Mouse (Mus musculus): ENCODE measurements around the gene Cyp4f39. TPM values are rescaled to one million over a fixed set of nuclear protein-coding genes. Genes with fewer than 3 reads are reported as not detected.

Gene Cyp4f39
- total and polyA plus RNA-seq, 2 experiments from 2014 or later = 0.16 to 4.0 TPM

DNA sequence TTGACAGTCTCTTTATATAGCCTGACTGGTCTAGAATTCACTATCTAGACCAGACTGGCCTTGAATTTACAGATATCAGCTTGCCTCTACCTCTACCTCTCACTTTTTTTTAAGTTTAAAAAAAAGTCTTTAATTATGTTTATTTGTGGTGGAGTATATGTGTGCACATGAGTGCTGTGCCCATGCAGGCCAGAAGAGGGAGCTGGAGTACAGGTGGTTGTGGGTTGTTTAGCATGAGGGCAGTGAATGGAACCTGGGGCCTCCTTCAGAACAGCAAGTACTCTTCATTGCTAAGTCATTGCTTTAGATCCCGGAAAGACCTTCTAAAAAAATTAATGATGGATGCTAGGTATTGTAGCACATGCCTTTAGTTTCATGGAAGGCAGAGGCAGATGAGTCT lies 3.5 kb upstream of the Cyp4f39 start:
- Histone ChIP-seq H3K9ac (replicated peaks; ENCODE audit: low read depth, low read length) (no peak overlapping the region), H3K27ac (ENCODE audit: low read depth) (no peak overlapping the region), H3K36me3 (replicated peaks; ENCODE audit: control insufficient read depth, insufficient read depth, low read length) (no peaks in the 10 kb centered on the region), H3K4me1 (ENCODE audit: control insufficient read depth, insufficient read depth) (peaks cover 2% of the 10 kb centered on the region; the same call in 1 of the 2 replicates), H3K9me3 (replicated peaks; ENCODE audit: control insufficient read depth, low read length) (no peaks in the 10 kb centered on the region), H3K4me3 (ENCODE audit: low read depth, low read length) (no peak overlapping the region), H3K4me2 (ENCODE audit: low read depth, low read length) (no peak overlapping the region), H3K27me3 (ENCODE audit: control insufficient read depth, insufficient read depth, low read length) (peaks cover 7% of the 10 kb centered on the region; the same call in 1 of the 2 replicates)
- 100% methylated on average over 1 of the region's 1 CpGs for WGBS
- ATAC-seq (ENCODE audit: insufficient read depth, low read depth) = no peak
- TF ChIP-seq CTCF (IDR thresholded peaks at IDR 0.05; ENCODE audit: low read depth) = no peak
- no peak for TF ChIP-seq EP300 (IDR thresholded peaks at IDR 0.05; ENCODE audit: low read depth)
- DNase-seq (ENCODE audit: low spot score) = no peak

DNA sequence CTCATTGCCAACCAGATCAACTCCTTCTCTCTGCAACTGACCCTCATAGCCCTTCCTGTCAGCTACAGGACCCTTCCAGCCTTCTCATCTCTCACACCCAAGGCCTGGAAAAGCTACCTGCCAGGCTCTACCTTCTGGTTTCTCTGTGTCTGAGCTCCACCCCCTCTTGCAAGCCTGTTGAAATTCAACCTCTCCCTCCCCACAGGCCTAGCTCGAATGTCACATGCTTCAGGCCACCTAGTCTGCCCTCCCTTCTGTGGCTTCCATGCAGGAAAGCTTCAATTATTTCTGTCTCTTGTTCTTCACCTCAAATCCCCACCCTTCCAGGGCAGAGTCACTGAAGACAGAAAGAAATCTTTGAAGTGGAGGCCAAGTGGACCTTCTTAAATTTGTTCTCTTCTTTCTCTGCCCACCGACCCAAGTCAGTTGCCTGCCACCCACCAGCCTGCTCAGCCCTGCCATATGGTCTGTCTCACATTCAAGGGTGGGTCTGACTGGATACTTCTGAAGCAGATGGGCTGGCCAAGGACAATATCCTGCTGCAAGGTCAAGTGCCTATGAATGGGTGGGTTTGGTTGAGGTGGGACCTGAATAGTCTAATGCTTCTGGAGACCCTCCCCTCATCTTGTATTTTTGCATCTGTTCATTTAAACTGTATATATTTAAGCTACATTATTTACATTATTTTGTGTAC lies 1.5 kb upstream of the Cyp4f39 start:
- no peaks in the 10 kb centered on the region for H3K9me3 ChIP-seq (replicated peaks; ENCODE audit: control insufficient read depth, low read length)
- TF ChIP-seq CTCF (IDR thresholded peaks at IDR 0.05; ENCODE audit: low read depth) = no peak
- TF ChIP-seq EP300 (IDR thresholded peaks at IDR 0.05; ENCODE audit: low read depth) = no peak
- 47% methylated on average over 2 of the region's 2 CpGs for WGBS
- 0 out of 2 replicates have a peak, but pooled peaks cover 7% of the 10 kb centered on the region for H3K27me3 ChIP-seq (ENCODE audit: control insufficient read depth, insufficient read depth, low read length)
- no peak overlapping the region for H3K27ac ChIP-seq (ENCODE audit: low read depth)
- no peak overlapping the region for H3K4me2 ChIP-seq (ENCODE audit: low read depth, low read length)
- no peak for ATAC-seq (ENCODE audit: insufficient read depth, low read depth)
- H3K9ac ChIP-seq (replicated peaks; ENCODE audit: low read depth, low read length) = no peak overlapping the region
- no peak overlapping the region for H3K4me3 ChIP-seq (ENCODE audit: low read depth, low read length)
- DNase-seq (ENCODE audit: low spot score) = no peak
- H3K4me1 ChIP-seq (ENCODE audit: control insufficient read depth, insufficient read depth) = peaks cover 5% of the 10 kb centered on the region; the same call in 1 of the 2 replicates
- no peaks in the 10 kb centered on the region for H3K36me3 ChIP-seq (replicated peaks; ENCODE audit: control insufficient read depth, insufficient read depth, low read length)

DNA sequence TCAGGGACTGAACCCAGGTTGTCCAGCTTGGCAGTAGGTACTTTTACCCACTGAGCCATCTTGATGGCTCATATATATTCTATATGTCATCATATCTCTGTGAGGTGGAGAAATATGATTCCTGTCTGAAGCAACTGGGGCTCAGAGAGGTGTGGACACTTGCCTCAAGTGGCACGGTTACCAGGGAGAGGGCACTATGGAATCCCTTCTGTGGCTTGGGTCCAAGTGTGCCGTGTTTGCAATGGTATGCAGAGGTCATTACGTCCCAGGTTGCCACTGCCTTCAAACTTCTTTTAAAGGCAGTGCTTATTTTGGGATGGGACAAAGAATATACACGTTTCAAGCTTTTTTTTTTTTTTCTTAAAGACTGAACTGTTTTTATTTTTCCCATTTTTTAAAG lies 1.7 kb downstream of the Cyp4f39 start:
- Histone ChIP-seq H3K27me3 (ENCODE audit: control insufficient read depth, insufficient read depth, low read length) (0 out of 2 replicates have a peak, but pooled peaks cover 7% of the 10 kb centered on the region), H3K4me1 (ENCODE audit: control insufficient read depth, insufficient read depth) (peaks cover 5% of the 10 kb centered on the region; the same call in 1 of the 2 replicates), H3K4me2 (ENCODE audit: low read depth, low read length) (no peak overlapping the region), H3K9ac (replicated peaks; ENCODE audit: low read depth, low read length) (no peak overlapping the region), H3K27ac (ENCODE audit: low read depth) (no peak overlapping the region), H3K36me3 (replicated peaks; ENCODE audit: control insufficient read depth, insufficient read depth, low read length) (no peaks in the 10 kb centered on the region), H3K4me3 (ENCODE audit: low read depth, low read length) (no peak overlapping the region), H3K9me3 (replicated peaks; ENCODE audit: control insufficient read depth, low read length) (no peaks in the 10 kb centered on the region)
- 37% methylated on average over 4 of the region's 4 CpGs for WGBS
- peak; percentile 78; the same call in 1 of the 2 replicates for ATAC-seq (ENCODE audit: insufficient read depth, low read depth)
- no peak for TF ChIP-seq CTCF (IDR thresholded peaks at IDR 0.05; ENCODE audit: low read depth)
- TF ChIP-seq EP300 (IDR thresholded peaks at IDR 0.05; ENCODE audit: low read depth) = no peak
- peak; percentile 23 for DNase-seq (ENCODE audit: low spot score)

DNA sequence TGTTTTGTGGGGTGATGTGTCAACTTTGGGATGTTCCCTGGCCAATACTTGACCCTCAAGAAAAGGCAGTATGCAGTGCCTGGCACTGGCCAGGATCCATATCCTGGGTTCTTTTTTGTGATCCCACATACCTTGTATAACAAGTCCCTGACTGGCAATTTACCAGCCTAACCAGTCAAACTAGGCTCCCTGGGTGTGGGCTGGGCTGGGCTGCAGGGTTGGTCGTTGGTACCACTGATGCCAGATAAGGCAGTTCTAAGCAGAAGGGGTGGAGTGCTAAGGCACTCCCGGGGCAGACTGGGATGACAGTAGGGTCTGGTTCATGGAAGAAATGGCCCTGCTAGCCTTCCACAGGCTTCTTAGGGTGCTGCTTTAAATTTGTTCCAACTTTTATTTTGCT lies 2.5 kb downstream of the Cyp4f39 start:
- 26% methylated on average over 2 of the region's 2 CpGs for WGBS
- Histone ChIP-seq H3K27ac (ENCODE audit: low read depth) (no peak overlapping the region), H3K4me2 (ENCODE audit: low read depth, low read length) (no peak overlapping the region), H3K27me3 (ENCODE audit: control insufficient read depth, insufficient read depth, low read length) (0 out of 2 replicates have a peak, but pooled peaks cover 7% of the 10 kb centered on the region), H3K4me3 (ENCODE audit: low read depth, low read length) (no peak overlapping the region), H3K4me1 (ENCODE audit: control insufficient read depth, insufficient read depth) (peaks cover 5% of the 10 kb centered on the region; the same call in 1 of the 2 replicates), H3K9me3 (replicated peaks; ENCODE audit: control insufficient read depth, low read length) (no peaks in the 10 kb centered on the region), H3K36me3 (replicated peaks; ENCODE audit: control insufficient read depth, insufficient read depth, low read length) (no peaks in the 10 kb centered on the region), H3K9ac (replicated peaks; ENCODE audit: low read depth, low read length) (no peak overlapping the region)
- DNase-seq (ENCODE audit: low spot score) = no peak
- no peak for ATAC-seq (ENCODE audit: insufficient read depth, low read depth)
- no peak for TF ChIP-seq CTCF (IDR thresholded peaks at IDR 0.05; ENCODE audit: low read depth)
- no peak for TF ChIP-seq EP300 (IDR thresholded peaks at IDR 0.05; ENCODE audit: low read depth)

DNA sequence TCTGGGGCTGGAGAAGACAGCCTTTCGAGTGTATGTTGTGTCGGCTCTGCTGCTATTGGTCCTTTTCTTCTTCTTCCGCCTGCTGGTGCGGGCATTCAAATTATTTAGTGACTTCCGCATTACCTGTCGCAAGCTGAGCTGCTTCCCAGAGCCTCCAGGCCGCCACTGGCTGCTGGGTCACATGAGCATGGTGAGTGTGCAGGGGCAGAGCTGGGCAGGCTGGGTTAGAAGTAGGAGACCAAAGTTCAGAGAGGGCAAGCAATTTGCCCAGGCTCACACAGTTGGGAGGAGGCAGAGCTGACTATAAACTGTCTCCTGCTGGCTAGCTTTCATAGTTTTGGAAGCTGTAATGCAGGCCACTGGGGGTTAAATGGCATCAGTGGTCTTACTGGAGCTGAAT lies 16.0 kb downstream of the Cyp4f39 start:
- WGBS = 56% methylated on average over 7 of the region's 7 CpGs
- no peaks in the 10 kb centered on the region for H3K27me3 ChIP-seq (ENCODE audit: control insufficient read depth, insufficient read depth, low read length)
- no peaks in the 10 kb centered on the region for H3K4me1 ChIP-seq (ENCODE audit: control insufficient read depth, insufficient read depth)
- no peak overlapping the region for H3K4me2 ChIP-seq (ENCODE audit: low read depth, low read length)
- DNase-seq (ENCODE audit: low spot score) (no peak), ATAC-seq (ENCODE audit: insufficient read depth, low read depth) (no peak)
- H3K9ac ChIP-seq (replicated peaks; ENCODE audit: low read depth, low read length) = no peak overlapping the region
- H3K27ac ChIP-seq (ENCODE audit: low read depth) = no peak overlapping the region
- no peak overlapping the region for H3K4me3 ChIP-seq (ENCODE audit: low read depth, low read length)
- no peaks in the 10 kb centered on the region for H3K36me3 ChIP-seq (replicated peaks; ENCODE audit: control insufficient read depth, insufficient read depth, low read length)
- no peak for TF ChIP-seq CTCF (IDR thresholded peaks at IDR 0.05; ENCODE audit: low read depth)
- TF ChIP-seq EP300 (IDR thresholded peaks at IDR 0.05; ENCODE audit: low read depth) = no peak
- H3K9me3 ChIP-seq (replicated peaks; ENCODE audit: control insufficient read depth, low read length) = no peaks in the 10 kb centered on the region

DNA sequence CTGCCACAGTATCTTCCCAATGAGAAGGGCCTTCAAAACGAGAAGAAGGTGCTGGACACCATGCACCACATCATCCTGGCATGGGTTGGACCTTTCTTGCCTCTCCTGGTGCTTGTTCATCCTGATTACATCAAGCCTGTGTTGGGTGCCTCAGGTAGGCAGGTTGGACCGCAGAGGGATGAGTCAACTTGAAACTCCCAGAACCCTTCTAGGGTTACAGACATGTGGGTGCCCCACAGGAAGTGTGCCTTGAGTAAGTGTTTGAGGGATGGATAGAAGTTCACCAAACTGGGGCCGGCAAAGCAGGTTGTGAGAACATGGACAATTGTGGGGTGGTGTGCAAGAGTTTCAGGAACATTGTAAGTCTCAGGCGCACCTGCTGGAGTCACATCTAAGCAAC lies 18.3 kb downstream of the Cyp4f39 start:
- ATAC-seq (ENCODE audit: insufficient read depth, low read depth) (no peak), DNase-seq (ENCODE audit: low spot score) (no peak)
- Histone ChIP-seq H3K27me3 (ENCODE audit: control insufficient read depth, insufficient read depth, low read length) (no peaks in the 10 kb centered on the region), H3K4me2 (ENCODE audit: low read depth, low read length) (no peak overlapping the region), H3K27ac (ENCODE audit: low read depth) (no peak overlapping the region), H3K9ac (replicated peaks; ENCODE audit: low read depth, low read length) (no peak overlapping the region), H3K4me1 (ENCODE audit: control insufficient read depth, insufficient read depth) (no peaks in the 10 kb centered on the region), H3K4me3 (ENCODE audit: low read depth, low read length) (no peak overlapping the region), H3K9me3 (replicated peaks; ENCODE audit: control insufficient read depth, low read length) (no peaks in the 10 kb centered on the region), H3K36me3 (replicated peaks; ENCODE audit: control insufficient read depth, insufficient read depth, low read length) (no peaks in the 10 kb centered on the region)
- TF ChIP-seq CTCF (IDR thresholded peaks at IDR 0.05; ENCODE audit: low read depth) (no peak), EP300 (IDR thresholded peaks at IDR 0.05; ENCODE audit: low read depth) (no peak)
- WGBS = 76% methylated on average over 4 of the region's 4 CpGs
